Mouse (Mus musculus) embryonic facial prominence, embryonic 12.5 days (tissue): ENCODE measurements around the gene Rnf8. TPM values are rescaled to one million over a fixed set of nuclear protein-coding genes. Genes with fewer than 3 reads are reported as not detected.

Experiments
- ATAC-seq: fragments of 200-750 bp; cut with Nextera tagmentation; 2 replicates; pipeline ENCODE4 v1.8.0; 2017; ENCODE audit not compliant: insufficient number of reproducible peaks, insufficient read depth, low FRiP score, low TSS enrichment
- H3K27ac ChIP-seq: fragments of 300-500 bp; sonication (generic); 2 replicates; pipeline ENCODE4 v1.5.1; 2016; ENCODE audit warnings: mild to moderate bottlenecking
- H3K27me3 ChIP-seq: fragments of 300-500 bp; sonication (generic); 2 replicates; pipeline ENCODE4 v1.6.1; 2016; ENCODE audit warnings: mild to moderate bottlenecking, moderate library complexity
- H3K36me3 ChIP-seq: fragments of 300-500 bp; sonication (generic); 2 replicates; pipeline ENCODE4 v1.6.1; 2016; ENCODE audit warnings: mild to moderate bottlenecking
- H3K4me1 ChIP-seq: fragments of 300-500 bp; sonication (generic); 2 replicates; pipeline ENCODE4 v1.6.1; 2016
- H3K4me2 ChIP-seq: fragments of 300-500 bp; sonication (generic); replicated peaks from 2 replicates; pipeline ENCODE4 v1.6.1; 2016; ENCODE audit warnings: mild to moderate bottlenecking, moderate library complexity
- H3K4me3 ChIP-seq: fragments of 300-500 bp; sonication (generic); 2 replicates; pipeline ENCODE4 v1.5.1; 2016; ENCODE audit warnings: mild to moderate bottlenecking
- H3K9ac ChIP-seq: fragments of 300-500 bp; sonication (generic); 2 replicates; pipeline ENCODE4 v1.6.1; 2016; ENCODE audit warnings: mild to moderate bottlenecking, moderate library complexity
- H3K9me3 ChIP-seq: fragments of 300-500 bp; sonication (generic); 2 replicates; pipeline ENCODE4 v1.6.1; 2016; ENCODE audit warnings: mild to moderate bottlenecking, moderate library complexity
- WGBS: fragments of 180-500 bp; shearing (Covaris S2); methylation state at CpG from one replicate; pipeline ENCODE4 v1.1.7; 2016; 5-methylcytosine and 5-hydroxymethylcytosine counted together
- polyA plus RNA-seq: library from polyadenylated mRNA; unstranded; fragments of >200 nt; fragmentation: Nextera tagmentation; extraction: Ambion mirVana; gene quantifications from 2 replicates; pipeline ENCODE4 v1.2.1, GENCODE M21; 2016

Gene Rnf8
- polyA plus RNA-seq = 109 and 110 TPM in 2 replicates

- Histone ChIP-seq H3K4me2 (peak within 1 kb of the TSS; percentile 75), H3K27ac (peak within 1 kb of the TSS; percentile 96), H3K4me3 (peak within 1 kb of the TSS; percentile 92), H3K27me3 (no peaks in the 10 kb centered on the region), H3K9ac (peak within 1 kb of the TSS; percentile 97), H3K36me3 (peaks cover 9% of the 10 kb centered on the region), H3K4me1 (peaks cover 33% of the 10 kb centered on the region), H3K9me3 (no peaks in the 10 kb centered on the region)
- 2% methylated on average over 52 of the region's 52 CpGs for WGBS
- ATAC-seq = peak; percentile 85
Observed at GRCm38 (mm10) chr17:29614115-29615023, at the start of gene Rnf8, which contains the start of gene Gm28043. TSS of gene Rnf8 (plus strand) at chr17:29614790. TSS of gene Gm28043 (plus strand) at chr17:29614876.

- Histone ChIP-seq H3K36me3 (peaks cover 31% of the 10 kb centered on the region), H3K9ac (no peak overlapping the region), H3K4me3 (no peak overlapping the region), H3K4me2 (no peak overlapping the region), H3K4me1 (no peaks in the 10 kb centered on the region), H3K27me3 (no peaks in the 10 kb centered on the region), H3K27ac (no peak overlapping the region), H3K9me3 (no peaks in the 10 kb centered on the region)
- WGBS = 94% methylated on average over 5 of the region's 5 CpGs
- ATAC-seq = no peak
Observed at GRCm38 (mm10) chr17:29565521-29565920, 49.1 kb upstream of the Rnf8 start.

GRCm38 (mm10) chr17:29568435-29568834 lies 46.2 kb upstream of the Rnf8 start:
- no peak overlapping the region for H3K27ac ChIP-seq
- H3K9ac ChIP-seq = no peak overlapping the region
- H3K4me2 ChIP-seq = no peak overlapping the region
- H3K4me3 ChIP-seq = no peak overlapping the region
- ATAC-seq = no peak
- H3K27me3 ChIP-seq = no peaks in the 10 kb centered on the region
- H3K9me3 ChIP-seq = no peaks in the 10 kb centered on the region
- H3K36me3 ChIP-seq = peaks cover 60% of the 10 kb centered on the region
- H3K4me1 ChIP-seq = no peaks in the 10 kb centered on the region
- 89% methylated on average over 15 of the region's 15 CpGs for WGBS

- Histone ChIP-seq H3K9me3 (no peaks in the 10 kb centered on the region), H3K36me3 (peaks cover 67% of the 10 kb centered on the region), H3K27ac (no peak overlapping the region), H3K4me3 (no peak overlapping the region), H3K4me1 (no peaks in the 10 kb centered on the region), H3K27me3 (no peaks in the 10 kb centered on the region), H3K9ac (no peak overlapping the region), H3K4me2 (no peak overlapping the region)
- no peak for ATAC-seq
- WGBS = 89% methylated on average over 6 of the region's 6 CpGs
Observed at GRCm38 (mm10) chr17:29569831-29570230, 44.8 kb upstream of the Rnf8 start.

- no peak for ATAC-seq
- H3K36me3 ChIP-seq = peaks cover 75% of the 10 kb centered on the region
- no peaks in the 10 kb centered on the region for H3K9me3 ChIP-seq
- no peak overlapping the region for H3K4me2 ChIP-seq
- H3K4me1 ChIP-seq = no peaks in the 10 kb centered on the region
- no peak overlapping the region for H3K9ac ChIP-seq
- 77% methylated on average over 4 of the region's 4 CpGs for WGBS
- no peak overlapping the region for H3K4me3 ChIP-seq
- H3K27ac ChIP-seq = no peak overlapping the region
- H3K27me3 ChIP-seq = no peaks in the 10 kb centered on the region
Observed at GRCm38 (mm10) chr17:29579579-29580126, 34.9 kb upstream of the Rnf8 start.

GRCm38 (mm10) chr17:29583569-29583968 lies 31.0 kb upstream of the Rnf8 start:
- Histone ChIP-seq H3K27me3 (no peaks in the 10 kb centered on the region), H3K27ac (no peak overlapping the region), H3K9me3 (no peaks in the 10 kb centered on the region), H3K4me1 (no peaks in the 10 kb centered on the region), H3K4me3 (no peak overlapping the region), H3K9ac (no peak overlapping the region), H3K4me2 (no peak overlapping the region), H3K36me3 (peaks cover 55% of the 10 kb centered on the region)
- no peak for ATAC-seq
- WGBS = 86% methylated on average over 5 of the region's 5 CpGs

GRCm38 (mm10) chr17:29584306-29584705 lies 30.3 kb upstream of the Rnf8 start:
- H3K4me2 ChIP-seq = no peak overlapping the region
- H3K9ac ChIP-seq = no peak overlapping the region
- H3K27me3 ChIP-seq = no peaks in the 10 kb centered on the region
- peaks cover 47% of the 10 kb centered on the region for H3K36me3 ChIP-seq
- peaks cover 4% of the 10 kb centered on the region; the same call in 1 of the 2 replicates for H3K4me1 ChIP-seq
- no peak overlapping the region for H3K27ac ChIP-seq
- no peak overlapping the region for H3K4me3 ChIP-seq
- 69% methylated on average over 5 of the region's 5 CpGs for WGBS
- no peaks in the 10 kb centered on the region for H3K9me3 ChIP-seq
- ATAC-seq = no peak

GRCm38 (mm10) chr17:29584737-29585136 lies 29.9 kb upstream of the Rnf8 start:
- Histone ChIP-seq H3K27ac (no peak overlapping the region), H3K4me2 (no peak overlapping the region), H3K36me3 (peaks cover 45% of the 10 kb centered on the region), H3K4me3 (no peak overlapping the region), H3K9ac (no peak overlapping the region), H3K4me1 (peaks cover 9% of the 10 kb centered on the region; the same call in 1 of the 2 replicates), H3K9me3 (no peaks in the 10 kb centered on the region), H3K27me3 (no peaks in the 10 kb centered on the region)
- WGBS = 75% methylated on average over 3 of the region's 3 CpGs
- ATAC-seq = no peak

GRCm38 (mm10) chr17:29585446-29585845 lies 29.1 kb upstream of the Rnf8 start:
- Histone ChIP-seq H3K36me3 (peaks cover 40% of the 10 kb centered on the region), H3K27ac (no peak overlapping the region), H3K4me3 (no peak overlapping the region), H3K9ac (no peak overlapping the region), H3K4me1 (peaks cover 10% of the 10 kb centered on the region; the same call in 1 of the 2 replicates), H3K27me3 (no peaks in the 10 kb centered on the region), H3K9me3 (no peaks in the 10 kb centered on the region), H3K4me2 (no peak overlapping the region)
- no peak for ATAC-seq
- WGBS = 80% methylated on average over 6 of the region's 6 CpGs

- H3K4me1 ChIP-seq = peaks cover 10% of the 10 kb centered on the region; the same call in 1 of the 2 replicates
Observed at GRCm38 (mm10) chr17:29586921-29587320, 27.7 kb upstream of the Rnf8 start.

GRCm38 (mm10) chr17:29589221-29589898 lies 25.2 kb upstream of the Rnf8 start:
- no peaks in the 10 kb centered on the region for H3K9me3 ChIP-seq
- H3K4me2 ChIP-seq = no peak overlapping the region
- 0 out of 2 replicates have a peak, but pooled peaks have one; percentile 35 for ATAC-seq

More at GRCm38 (mm10) chr17:29586921-29587320, 27.7 kb upstream of the Rnf8 start:
- ATAC-seq = no peak
- Histone ChIP-seq H3K36me3 (peaks cover 30% of the 10 kb centered on the region), H3K4me3 (no peak overlapping the region), H3K27me3 (no peaks in the 10 kb centered on the region), H3K4me2 (no peak overlapping the region), H3K27ac (no peak overlapping the region), H3K9me3 (no peaks in the 10 kb centered on the region), H3K9ac (no peak overlapping the region)
- WGBS = 83% methylated on average over 9 of the region's 9 CpGs

More at GRCm38 (mm10) chr17:29589221-29589898, 25.2 kb upstream of the Rnf8 start:
- WGBS = 62% methylated on average over 11 of the region's 11 CpGs
- H3K9ac ChIP-seq = no peak overlapping the region; the same call in 1 of the 2 replicates
- H3K27me3 ChIP-seq = no peaks in the 10 kb centered on the region
- H3K4me3 ChIP-seq = no peak overlapping the region
- H3K36me3 ChIP-seq = peaks cover 21% of the 10 kb centered on the region; the same call in 1 of the 2 replicates
- H3K4me1 ChIP-seq = peaks cover 10% of the 10 kb centered on the region; the same call in 1 of the 2 replicates
- peak overlapping the region; percentile 54; the same call in 1 of the 2 replicates for H3K27ac ChIP-seq
